14 mouse cellular contexts compared by ENCODE assay signal in the genomic region with DNA sequence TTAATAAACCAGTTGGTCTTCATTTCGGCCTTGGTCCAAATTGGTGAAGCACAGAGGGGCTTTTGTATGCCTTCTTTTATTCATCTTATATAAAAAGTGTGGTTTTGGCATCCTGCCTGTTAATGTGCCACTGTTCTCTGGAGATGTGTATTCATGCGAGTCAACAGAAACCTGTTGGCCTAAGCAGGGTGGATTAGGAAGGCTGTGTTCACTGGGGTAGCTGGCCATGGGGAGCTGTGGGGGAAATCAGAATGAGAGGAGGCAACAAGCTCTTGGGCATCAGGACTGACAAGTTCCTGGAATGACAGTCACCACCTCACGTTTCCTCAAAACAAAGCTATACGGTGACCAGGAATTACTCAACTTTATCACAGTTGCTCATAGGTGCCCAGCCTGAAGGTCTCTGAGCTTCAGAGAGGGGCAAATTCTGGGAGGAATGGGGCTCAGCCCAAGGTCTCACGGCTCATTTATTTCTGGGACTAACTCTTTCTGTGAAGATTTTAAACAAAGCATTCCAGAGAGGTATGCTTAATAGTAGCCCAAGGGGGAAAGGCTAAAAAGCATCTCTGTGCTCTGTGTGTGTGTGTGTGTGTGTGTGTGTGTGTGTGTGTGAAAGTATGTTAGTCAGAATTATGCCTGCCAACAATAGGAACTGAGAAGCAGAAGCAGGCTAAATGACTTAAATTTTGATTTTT.
DNase-seq lines count a peak whose midpoint lies in the region; ATAC-seq and TF ChIP-seq lines count a peak whose summit lies in the region.
"Had no signal": no experiment of that assay in that cellular context is flagged by ENCODE, and none has a peak within 500 bp of the region (broad histone marks: within the 10 kb centered on the region; RNA-seq: fewer than 3 reads in every experiment).

No protein-coding gene starts in this region.

- peaks cover 24% of the 10 kb centered on the region for H3K4me1 ChIP-seq in lung, embryonic 15.5 days
- peaks cover 39% of the 10 kb centered on the region for H3K4me1 ChIP-seq in embryonic facial prominence, embryonic 13.5 days
- H3K4me1 ChIP-seq in hindbrain, postnatal 0 days (ENCODE audit: insufficient read depth, low read length) = no peaks in the 10 kb centered on the region

- WGBS in lung, embryonic 15.5 days = 34% methylated on average over 5 of the region's 5 CpGs
- WGBS in embryonic facial prominence, embryonic 13.5 days = 45% methylated on average over 5 of the region's 5 CpGs
- WGBS in hindbrain, postnatal 0 days = 40% methylated on average over 5 of the region's 5 CpGs

- H3K9me3 ChIP-seq in lung, embryonic 15.5 days = no peaks in the 10 kb centered on the region
- no peaks in the 10 kb centered on the region for H3K9me3 ChIP-seq in embryonic facial prominence, embryonic 13.5 days
- no peaks in the 10 kb centered on the region for H3K9me3 ChIP-seq in hindbrain, postnatal 0 days (ENCODE audit: low read length)

- H3K4me3 ChIP-seq in lung, embryonic 15.5 days = no peak overlapping the region
- no peak overlapping the region for H3K4me3 ChIP-seq in embryonic facial prominence, embryonic 13.5 days
- H3K4me3 ChIP-seq in hindbrain, postnatal 0 days (ENCODE audit: low read length) = no peak overlapping the region

- DNase-seq in lung, postnatal 25 days (ENCODE audit: low spot score) = no peak
- DNase-seq in hindbrain, postnatal 0 days (ENCODE audit: low spot score) = peak; percentile 43
- no peak for DNase-seq in right cerebral cortex, adult 18-20 months
- no peak for DNase-seq in adrenal gland, postnatal 14 days
- DNase-seq: gastrocnemius, postnatal 10 days; heart, postnatal 4 days; layer of hippocampus, postnatal 36 days; right cerebral cortex, postnatal 14 days; thymus, adult 2 months had no signal

- peak overlapping the region; percentile 38 for H3K27ac ChIP-seq in lung, embryonic 15.5 days
- peak overlapping the region; percentile 75 for H3K27ac ChIP-seq in embryonic facial prominence, embryonic 13.5 days
- H3K27ac ChIP-seq in hindbrain, postnatal 0 days = 0 out of 2 replicates have a peak overlapping the region, but pooled peaks have one; percentile 15

- no peak overlapping the region for H3K9ac ChIP-seq in lung, embryonic 15.5 days
- H3K9ac ChIP-seq in embryonic facial prominence, embryonic 13.5 days = no peak overlapping the region
- H3K9ac ChIP-seq in hindbrain, postnatal 0 days (replicated peaks; ENCODE audit: low read length) = no peak overlapping the region

- no peaks in the 10 kb centered on the region for H3K27me3 ChIP-seq in lung, embryonic 15.5 days
- no peaks in the 10 kb centered on the region for H3K27me3 ChIP-seq in embryonic facial prominence, embryonic 13.5 days
- H3K27me3 ChIP-seq in hindbrain, postnatal 0 days (ENCODE audit: insufficient read depth, low read length) = no peaks in the 10 kb centered on the region
- H3K27me3 ChIP-seq: CH12.LX had no signal

- no peak; the same call in 1 of the 2 replicates for ATAC-seq in lung, embryonic 15.5 days (ENCODE audit: borderline replicate concordance, extremely low read depth, low FRiP score, low TSS enrichment)
- 0 out of 2 replicates have a peak, but pooled peaks have one; percentile 15 for ATAC-seq in embryonic facial prominence, embryonic 13.5 days (ENCODE audit: insufficient number of reproducible peaks, insufficient read depth, low FRiP score, low TSS enrichment, low read depth)
- no peak for ATAC-seq in hindbrain, postnatal 0 days
- peak; percentile 35; the same call in 1 of the 2 replicates for ATAC-seq in megakaryocyte progenitor cell, adult 5-6 weeks (replicated peaks; ENCODE audit: poor library complexity)
- no peak for ATAC-seq in frontal cortex, adult (ENCODE audit: low TSS enrichment)

- no peak for TF ChIP-seq CTCF in hindbrain, postnatal 0 days (IDR thresholded peaks at IDR 0.05; ENCODE audit: low read depth)

- no peaks in the 10 kb centered on the region for H3K36me3 ChIP-seq in lung, embryonic 15.5 days
- H3K36me3 ChIP-seq in embryonic facial prominence, embryonic 13.5 days = no peaks in the 10 kb centered on the region
- H3K36me3 ChIP-seq in hindbrain, postnatal 0 days (ENCODE audit: insufficient read depth, low read length) = no peaks in the 10 kb centered on the region

- H3K4me2 ChIP-seq in lung, embryonic 15.5 days = no peak overlapping the region
- no peak overlapping the region for H3K4me2 ChIP-seq in embryonic facial prominence, embryonic 13.5 days
- no peak overlapping the region for H3K4me2 ChIP-seq in hindbrain, postnatal 0 days (ENCODE audit: low read depth, low read length)

Comparison
In these comparisons a context has a peak if more than half of its experiments do, and no peak if none do; other contexts are left out.
1. ATAC-seq: peak in embryonic facial prominence, embryonic 13.5 days (single experiment) and megakaryocyte progenitor cell, adult 5-6 weeks (single experiment); none in lung, embryonic 15.5 days (single experiment), hindbrain, postnatal 0 days (single experiment) and frontal cortex, adult (single experiment).
2. H3K27ac ChIP-seq: peak in every context shown above with its lines; median percentile 75 in embryonic facial prominence, embryonic 13.5 days; 38 in lung, embryonic 15.5 days; 15 in hindbrain, postnatal 0 days.